Mouse (Mus musculus) kidney, embryonic 15.5 days (tissue): ENCODE results near the gene Rab11fip4. TPM values are rescaled to one million over a fixed set of nuclear protein-coding genes. Genes with fewer than 3 reads are reported as not detected.

Experiments used
- ATAC-seq: fragments of 200-750 bp; cut with Nextera tagmentation; replicated peaks from 2 replicates; pipeline ENCODE4 v1.8.0; 2017; ENCODE audit warnings: moderate TSS enrichment; ENCODE audit not compliant: low FRiP score
- H3K27ac ChIP-seq: fragments of 300-500 bp; sonication (generic); 2 replicates; pipeline ENCODE4 v1.5.1; 2015; ENCODE audit warnings: mild to moderate bottlenecking, inconsistent platforms
- H3K27me3 ChIP-seq: fragments of 300-500 bp; sonication (generic); 2 replicates; pipeline ENCODE4 v1.6.1; 2015; ENCODE audit warnings: inconsistent platforms
- H3K36me3 ChIP-seq: fragments of 300-500 bp; sonication (generic); 2 replicates; pipeline ENCODE4 v1.6.1; 2015; ENCODE audit warnings: inconsistent platforms
- H3K4me1 ChIP-seq: fragments of 300-500 bp; sonication (generic); 2 replicates; pipeline ENCODE4 v1.6.1; 2015; ENCODE audit warnings: inconsistent platforms
- H3K4me2 ChIP-seq: fragments of 300-500 bp; sonication (generic); 2 replicates; pipeline ENCODE4 v1.6.1; 2015; ENCODE audit warnings: moderate library complexity, mild to moderate bottlenecking, inconsistent platforms
- H3K4me3 ChIP-seq: fragments of 300-500 bp; sonication (generic); replicated peaks from 2 replicates; pipeline ENCODE4 v1.5.1; 2015; ENCODE audit warnings: mild to moderate bottlenecking, inconsistent platforms
- H3K9ac ChIP-seq: fragments of 300-500 bp; sonication (generic); 2 replicates; pipeline ENCODE4 v1.6.1; 2015; ENCODE audit warnings: mild to moderate bottlenecking, inconsistent platforms
- H3K9me3 ChIP-seq: fragments of 300-500 bp; sonication (generic); replicated peaks from 2 replicates; pipeline ENCODE4 v1.6.1; 2016; ENCODE audit warnings: inconsistent platforms
- WGBS: fragments of 180-500 bp; shearing (Covaris S2); methylation state at CpG from one replicate; pipeline ENCODE4 v1.1.7; 2015; ENCODE audit warnings: mixed read lengths; 5-methylcytosine and 5-hydroxymethylcytosine counted together
- polyA plus RNA-seq: library from polyadenylated mRNA; unstranded; fragments of >200 nt; fragmentation: Nextera tagmentation; extraction: Ambion mirVana; gene quantifications from 2 replicates; pipeline ENCODE4 v1.2.1, GENCODE M21; 2015

Gene Rab11fip4
- polyA plus RNA-seq: 9.6 and 9.7 TPM in 2 replicates

- Histone ChIP-seq H3K9ac (peak within 1 kb of the TSS; percentile 51), H3K9me3 (no peaks in the 10 kb centered on the region), H3K4me3 (peak within 1 kb of the TSS; percentile 62), H3K27ac (no peak within 1 kb of the TSS), H3K4me1 (peaks cover 15% of the 10 kb centered on the region), H3K27me3 (peaks cover 56% of the 10 kb centered on the region), H3K36me3 (no peaks in the 10 kb centered on the region), H3K4me2 (peak within 1 kb of the TSS; percentile 97)
- WGBS: 2% methylated on average over 70 of the region's 98 CpGs
- ATAC-seq: peak; percentile 69
Observed at GRCm38 (mm10) chr11:79590664-79591590, at the start of gene Rab11fip4. Rab11fip4 (plus strand) TSS chr11:79591212.

- no peak overlapping the region for H3K9ac ChIP-seq
- no peaks in the 10 kb centered on the region for H3K9me3 ChIP-seq
- WGBS: 83% methylated on average over 1 of the region's 1 CpGs
- no peak for ATAC-seq
- H3K4me2 ChIP-seq: no peak overlapping the region
- H3K27me3 ChIP-seq: no peaks in the 10 kb centered on the region
- peaks cover 90% of the 10 kb centered on the region for H3K36me3 ChIP-seq
- no peak overlapping the region for H3K27ac ChIP-seq
- no peaks in the 10 kb centered on the region for H3K4me1 ChIP-seq
- H3K4me3 ChIP-seq: no peak overlapping the region
Observed at GRCm38 (mm10) chr11:79552622-79553021, 38.4 kb upstream of the Rab11fip4 start.

DNA sequence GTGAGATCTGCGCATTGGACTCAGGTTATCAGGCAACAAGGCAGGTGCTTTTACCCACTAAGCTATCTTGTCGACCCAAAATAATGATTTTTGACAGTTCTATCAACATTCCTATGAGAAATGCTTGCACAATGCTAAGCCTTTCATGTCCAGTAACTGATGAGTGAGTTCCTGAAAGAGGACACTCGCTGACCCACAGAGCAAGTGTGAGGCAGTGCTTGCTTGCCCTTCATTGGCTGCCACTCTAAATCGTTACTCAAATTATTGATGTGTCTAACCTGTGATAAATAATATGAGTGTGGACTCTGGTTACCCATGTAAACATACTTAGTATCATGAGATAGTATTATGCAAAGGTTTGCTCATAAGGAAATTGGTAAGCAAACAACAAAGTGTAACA lies 30.5 kb upstream of the Rab11fip4 start:
- Histone ChIP-seq H3K4me1 (no peaks in the 10 kb centered on the region), H3K36me3 (peaks cover 88% of the 10 kb centered on the region), H3K4me3 (no peak overlapping the region), H3K4me2 (no peak overlapping the region), H3K27me3 (no peaks in the 10 kb centered on the region), H3K27ac (no peak overlapping the region), H3K9ac (no peak overlapping the region), H3K9me3 (no peaks in the 10 kb centered on the region)
- ATAC-seq: no peak
- WGBS: 91% methylated on average over 4 of the region's 4 CpGs

DNA sequence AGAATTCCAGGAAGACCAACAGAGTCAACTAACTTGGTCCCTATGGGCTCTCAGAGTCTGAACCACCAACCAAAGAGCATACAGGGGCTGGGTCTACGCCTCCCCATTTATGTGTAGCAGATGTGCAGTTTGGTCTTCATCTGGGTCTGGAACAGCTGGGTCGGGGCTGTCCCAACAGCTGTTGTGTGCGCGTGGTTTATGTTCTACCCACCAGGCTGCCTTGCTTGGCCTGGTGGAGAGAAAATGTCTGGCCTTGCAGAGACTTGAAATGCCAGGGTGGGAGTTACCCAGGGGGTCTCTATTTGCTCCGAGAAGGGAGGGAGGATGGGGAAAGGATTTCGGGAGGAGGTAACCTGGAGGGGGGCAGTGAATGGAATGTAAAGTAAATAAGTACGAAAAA lies 27.5 kb upstream of the Rab11fip4 start:
- Histone ChIP-seq H3K27ac (no peak overlapping the region), H3K27me3 (no peaks in the 10 kb centered on the region), H3K4me1 (no peaks in the 10 kb centered on the region), H3K36me3 (peaks cover 92% of the 10 kb centered on the region), H3K9ac (no peak overlapping the region), H3K4me3 (no peak overlapping the region), H3K9me3 (no peaks in the 10 kb centered on the region), H3K4me2 (no peak overlapping the region)
- no peak for ATAC-seq
- 94% methylated on average over 7 of the region's 7 CpGs for WGBS

DNA sequence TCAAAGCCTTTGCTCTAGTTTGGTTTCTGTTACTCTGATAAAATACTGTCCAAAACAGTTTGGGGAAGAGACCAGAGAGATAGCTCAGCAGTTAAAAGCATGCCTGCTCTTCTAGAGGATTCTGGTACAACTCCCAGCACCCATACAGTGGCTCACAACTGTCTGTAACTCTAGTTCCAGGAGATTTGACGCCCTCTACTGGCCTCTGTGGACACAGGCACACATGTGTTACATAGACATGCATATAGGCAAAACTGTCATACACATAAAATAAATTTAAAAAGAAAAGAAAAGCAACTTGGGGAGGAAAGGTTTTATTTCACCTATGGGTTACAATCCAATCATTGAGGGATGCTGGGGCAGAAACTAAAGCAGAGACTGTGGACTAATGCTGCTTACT lies 24.1 kb upstream of the Rab11fip4 start:
- Histone ChIP-seq H3K9me3 (no peaks in the 10 kb centered on the region), H3K4me2 (no peak overlapping the region), H3K4me3 (no peak overlapping the region), H3K9ac (no peak overlapping the region), H3K4me1 (no peaks in the 10 kb centered on the region), H3K27ac (no peak overlapping the region), H3K36me3 (peaks cover 91% of the 10 kb centered on the region), H3K27me3 (no peaks in the 10 kb centered on the region)
- no peak for ATAC-seq
- WGBS: 67% methylated on average over 1 of the region's 1 CpGs

DNA sequence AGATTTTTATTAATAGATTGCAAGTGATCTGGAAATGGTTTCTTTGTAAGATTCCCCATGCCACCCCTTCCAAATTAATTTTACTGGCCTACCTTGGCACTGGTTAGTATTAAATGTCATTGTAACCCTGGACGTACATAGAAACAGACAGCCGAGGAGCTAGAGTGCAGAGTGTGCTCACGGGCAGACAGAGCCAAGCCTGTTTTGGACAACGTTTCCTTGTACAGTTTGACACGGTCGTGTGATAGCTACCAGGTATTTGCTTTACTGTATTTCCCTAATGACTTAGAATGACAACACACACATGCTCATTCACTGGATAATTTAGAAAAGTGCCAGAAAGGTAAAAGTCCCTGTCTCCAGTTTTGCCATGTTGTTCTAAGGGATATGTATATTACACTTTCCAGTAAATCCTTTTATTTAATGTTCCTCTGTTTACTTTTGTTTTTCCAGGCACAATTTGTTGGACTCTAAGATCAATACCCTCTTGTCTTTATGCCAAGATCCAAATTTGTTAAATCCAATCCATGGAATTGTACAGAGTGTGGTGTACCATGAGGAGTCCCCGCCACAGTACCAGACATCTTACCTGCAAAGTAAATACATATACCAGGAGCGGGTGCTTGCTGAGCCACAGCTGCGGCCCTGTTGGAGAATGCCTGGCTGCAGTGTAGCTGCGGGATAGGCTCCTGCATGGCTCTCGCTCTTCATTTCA lies 22.7 kb upstream of the Rab11fip4 start:
- H3K4me3 ChIP-seq: no peak overlapping the region
- peaks cover 88% of the 10 kb centered on the region for H3K36me3 ChIP-seq
- ATAC-seq: no peak
- no peak overlapping the region for H3K27ac ChIP-seq
- H3K27me3 ChIP-seq: no peaks in the 10 kb centered on the region
- H3K9me3 ChIP-seq: no peaks in the 10 kb centered on the region
- WGBS: 91% methylated on average over 11 of the region's 11 CpGs
- no peak overlapping the region for H3K4me2 ChIP-seq
- no peak overlapping the region for H3K9ac ChIP-seq
- no peaks in the 10 kb centered on the region for H3K4me1 ChIP-seq

DNA sequence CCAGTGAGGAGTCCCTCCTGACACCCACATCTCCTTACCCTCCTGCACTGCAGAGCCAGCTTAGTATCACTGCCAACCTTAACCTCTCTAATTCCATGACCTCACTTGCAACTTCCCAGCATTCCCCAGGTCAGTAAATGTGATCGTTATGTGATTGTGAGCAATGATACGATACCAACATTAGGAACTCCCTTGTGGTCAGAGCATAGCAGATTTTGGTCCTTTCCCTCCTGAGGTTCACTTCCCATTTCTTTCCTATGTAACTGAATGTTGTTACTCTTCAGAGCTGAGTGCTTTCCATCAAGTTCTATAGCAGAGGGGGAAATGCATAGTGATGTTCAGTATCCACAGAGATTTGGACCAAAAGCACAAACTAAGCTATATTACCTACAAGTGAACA lies 20.7 kb upstream of the Rab11fip4 start:
- Histone ChIP-seq H3K9ac (no peak overlapping the region), H3K27ac (no peak overlapping the region), H3K36me3 (peaks cover 92% of the 10 kb centered on the region), H3K4me3 (no peak overlapping the region), H3K4me2 (no peak overlapping the region), H3K9me3 (no peaks in the 10 kb centered on the region), H3K27me3 (no peaks in the 10 kb centered on the region), H3K4me1 (no peaks in the 10 kb centered on the region)
- 92% methylated on average over 2 of the region's 2 CpGs for WGBS
- ATAC-seq: no peak

DNA sequence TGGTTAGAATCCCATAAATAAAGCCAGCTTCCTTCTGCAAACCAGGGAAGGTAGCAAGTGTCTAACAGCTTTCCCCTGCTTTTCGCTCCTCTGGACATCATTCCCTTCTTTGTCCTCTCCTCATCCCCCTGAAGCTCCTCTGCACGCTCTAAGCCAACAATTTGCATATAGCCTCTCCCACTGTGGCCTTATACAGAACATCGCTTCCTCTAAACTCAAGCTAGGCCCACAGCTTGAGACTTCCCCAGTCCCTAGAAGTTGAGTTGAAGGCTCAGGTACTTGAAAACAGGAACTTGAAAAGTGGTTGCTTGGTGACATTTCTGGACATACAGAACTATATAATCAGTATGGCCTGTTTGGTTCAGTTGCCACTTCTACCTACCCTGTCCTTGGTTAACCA lies 17.2 kb upstream of the Rab11fip4 start:
- no peak overlapping the region for H3K9ac ChIP-seq
- ATAC-seq: no peak
- no peak overlapping the region for H3K4me3 ChIP-seq
- no peak overlapping the region for H3K27ac ChIP-seq
- no peaks in the 10 kb centered on the region for H3K27me3 ChIP-seq
- 88% methylated on average over 3 of the region's 3 CpGs for WGBS
- peaks cover 77% of the 10 kb centered on the region for H3K36me3 ChIP-seq
- H3K4me2 ChIP-seq: no peak overlapping the region
- no peaks in the 10 kb centered on the region for H3K9me3 ChIP-seq
- H3K4me1 ChIP-seq: no peaks in the 10 kb centered on the region

DNA sequence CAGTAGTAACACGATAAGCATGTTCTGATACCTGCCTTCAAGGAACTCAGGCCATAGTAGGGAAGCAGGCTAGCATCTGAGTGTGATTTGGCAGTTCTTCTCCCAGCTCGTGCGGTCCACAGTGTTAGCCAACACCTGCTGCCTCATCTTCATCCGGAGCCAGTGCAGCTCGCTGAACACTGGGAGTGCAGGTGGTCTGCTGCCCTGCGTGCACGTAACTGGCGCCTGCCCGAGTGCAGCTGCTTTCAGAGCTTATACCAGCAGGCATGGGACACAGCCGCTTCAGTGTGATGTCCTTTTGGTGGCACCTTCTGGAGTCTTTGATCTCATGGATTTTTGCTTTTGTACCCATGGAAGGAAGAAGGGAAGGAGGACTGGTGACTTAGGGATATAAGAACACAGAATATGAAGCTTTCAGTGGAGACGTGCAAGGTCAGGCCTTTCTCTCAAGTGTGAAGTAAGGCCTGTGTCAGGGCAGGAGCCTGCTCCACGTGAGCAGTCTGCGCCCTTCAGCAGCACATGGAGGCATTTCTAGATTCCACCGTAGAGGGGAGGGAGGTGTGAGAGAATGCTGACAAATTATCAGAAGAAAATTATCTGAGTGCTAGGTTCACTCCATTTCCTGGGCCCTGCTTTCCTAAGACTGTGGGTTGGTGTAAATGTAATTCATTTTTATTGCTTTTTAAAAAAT lies 15.5 kb upstream of the Rab11fip4 start:
- Histone ChIP-seq H3K9me3 (no peaks in the 10 kb centered on the region), H3K27me3 (no peaks in the 10 kb centered on the region), H3K4me1 (peaks cover 5% of the 10 kb centered on the region), H3K9ac (no peak overlapping the region), H3K4me3 (no peak overlapping the region), H3K4me2 (no peak overlapping the region), H3K27ac (no peak overlapping the region), H3K36me3 (peaks cover 66% of the 10 kb centered on the region)
- 93% methylated on average over 14 of the region's 14 CpGs for WGBS
- no peak for ATAC-seq

GRCm38 (mm10) chr11:79577741-79578140 lies 13.3 kb upstream of the Rab11fip4 start:
- 56% methylated on average over 5 of the region's 5 CpGs for WGBS
- Histone ChIP-seq H3K9me3 (no peaks in the 10 kb centered on the region), H3K4me2 (no peak overlapping the region), H3K4me1 (peaks cover 8% of the 10 kb centered on the region), H3K27me3 (no peaks in the 10 kb centered on the region), H3K4me3 (no peak overlapping the region), H3K36me3 (peaks cover 55% of the 10 kb centered on the region), H3K27ac (no peak overlapping the region), H3K9ac (no peak overlapping the region)
- ATAC-seq: no peak

GRCm38 (mm10) chr11:79580660-79581059 lies 10.4 kb upstream of the Rab11fip4 start:
- Histone ChIP-seq H3K36me3 (peaks cover 28% of the 10 kb centered on the region), H3K9me3 (no peaks in the 10 kb centered on the region), H3K4me3 (no peak overlapping the region), H3K27ac (0 out of 2 replicates have a peak overlapping the region, but pooled peaks have one; percentile 5), H3K4me2 (no peak overlapping the region), H3K27me3 (no peaks in the 10 kb centered on the region), H3K9ac (no peak overlapping the region), H3K4me1 (peaks cover 8% of the 10 kb centered on the region)
- WGBS: 43% methylated on average over 4 of the region's 4 CpGs
- no peak for ATAC-seq

- ATAC-seq: no peak
- Histone ChIP-seq H3K9ac (no peak overlapping the region), H3K4me1 (peaks cover 8% of the 10 kb centered on the region), H3K4me2 (no peak overlapping the region), H3K27me3 (no peaks in the 10 kb centered on the region), H3K36me3 (peaks cover 25% of the 10 kb centered on the region), H3K27ac (no peak overlapping the region), H3K9me3 (no peaks in the 10 kb centered on the region), H3K4me3 (no peak overlapping the region)
- WGBS: 73% methylated on average over 6 of the region's 6 CpGs
Observed at GRCm38 (mm10) chr11:79581257-79581656, 9.8 kb upstream of the Rab11fip4 start.
